Mouse (Mus musculus): ENCODE results near the gene Ttc12.
A peak's percentile ranks its signal among the peaks of the same experiment; 100 is the strongest.

Ttc12 gene

DNA sequence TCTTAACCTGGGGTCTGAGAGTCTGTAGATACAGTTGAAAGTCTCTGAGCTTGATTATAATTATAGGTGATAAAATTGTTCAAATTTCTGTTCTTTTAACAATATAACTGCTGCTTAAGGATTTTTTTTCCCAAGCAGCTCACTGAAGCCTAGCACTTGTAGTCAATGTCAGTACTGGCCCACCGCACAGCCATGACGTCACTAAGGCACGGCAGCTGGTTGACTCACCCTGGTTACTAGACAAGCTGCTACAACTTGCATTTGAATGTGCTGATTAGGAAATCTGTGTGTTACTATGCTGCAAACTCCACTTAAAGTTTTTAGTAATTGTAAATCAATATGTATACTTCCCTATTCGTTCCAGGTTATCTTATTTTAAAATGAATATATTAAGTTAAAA is 4.6 kb upstream of the Ttc12 start:
- DNase-seq (ENCODE audit: low read depth, low spot score): no peak

- peak; percentile 48 for DNase-seq (ENCODE audit: low read depth, low spot score)
Observed at GRCm38 (mm10) chr9:49488912-49489895, 3.2 kb upstream of the Ttc12 start.

- no peak for DNase-seq (ENCODE audit: low read depth, low spot score)
Observed at GRCm38 (mm10) chr9:49488258-49488657, 2.2 kb upstream of the Ttc12 start.

GRCm38 (mm10) chr9:49487657-49487943 is 1.6 kb upstream of the Ttc12 start:
- no peak for DNase-seq (ENCODE audit: low read depth, low spot score)

- no peak for DNase-seq (ENCODE audit: low read depth, low spot score)
Observed at GRCm38 (mm10) chr9:49486805-49487656, 1.0 kb upstream of the Ttc12 start.

- DNase-seq (ENCODE audit: low read depth, low spot score): no peak
Observed at GRCm38 (mm10) chr9:49485250-49485891, 654 bp downstream of the Ttc12 start.

DNA sequence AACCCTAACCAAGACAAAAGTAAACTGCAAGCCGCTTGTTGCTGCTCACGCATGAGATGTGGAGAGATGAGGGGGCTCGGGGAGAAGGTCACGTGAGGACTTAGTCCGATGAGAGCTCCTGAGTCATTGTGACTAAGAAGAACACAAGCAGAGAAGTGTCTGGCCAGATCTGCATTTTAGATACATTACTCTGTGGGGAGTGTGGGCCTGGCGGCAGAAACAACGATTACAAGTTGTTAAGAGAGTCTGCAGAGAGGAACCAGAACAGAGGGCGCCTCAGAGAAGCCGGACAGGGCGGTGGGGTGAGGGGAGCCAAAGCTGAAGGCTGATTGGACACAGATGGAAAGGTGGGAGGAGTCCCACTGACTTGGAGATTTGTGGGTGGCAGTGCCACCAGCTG is 2.7 kb downstream of the Ttc12 start:
- DNase-seq (ENCODE audit: low read depth, low spot score): no peak

GRCm38 (mm10) chr9:49472126-49472525 is 13.9 kb downstream of the Ttc12 start:
- DNase-seq (ENCODE audit: low read depth, low spot score): no peak

DNA sequence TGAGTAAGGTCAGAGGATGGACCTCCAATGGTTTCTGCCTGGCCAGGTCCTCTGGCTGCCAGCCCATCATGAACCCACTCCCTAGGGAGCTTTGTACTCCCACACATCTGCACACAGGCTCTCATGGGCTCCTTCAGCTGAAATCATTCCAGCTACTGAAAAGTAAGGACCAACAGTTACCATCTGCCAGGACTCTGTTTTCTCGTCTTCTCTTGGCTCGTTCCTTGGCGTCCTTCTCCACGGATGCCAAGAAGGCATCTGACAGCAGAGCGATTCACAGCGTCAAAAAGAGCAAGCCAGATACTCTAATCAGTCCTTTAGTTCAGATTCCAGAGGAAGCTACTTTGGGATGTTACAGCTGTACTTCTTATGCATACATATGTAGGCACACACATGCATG is 15.1 kb downstream of the Ttc12 start:
- DNase-seq (ENCODE audit: low read depth, low spot score): no peak

- DNase-seq (ENCODE audit: low read depth, low spot score): no peak
Observed at GRCm38 (mm10) chr9:49470006-49470405, 16.0 kb downstream of the Ttc12 start.

DNA sequence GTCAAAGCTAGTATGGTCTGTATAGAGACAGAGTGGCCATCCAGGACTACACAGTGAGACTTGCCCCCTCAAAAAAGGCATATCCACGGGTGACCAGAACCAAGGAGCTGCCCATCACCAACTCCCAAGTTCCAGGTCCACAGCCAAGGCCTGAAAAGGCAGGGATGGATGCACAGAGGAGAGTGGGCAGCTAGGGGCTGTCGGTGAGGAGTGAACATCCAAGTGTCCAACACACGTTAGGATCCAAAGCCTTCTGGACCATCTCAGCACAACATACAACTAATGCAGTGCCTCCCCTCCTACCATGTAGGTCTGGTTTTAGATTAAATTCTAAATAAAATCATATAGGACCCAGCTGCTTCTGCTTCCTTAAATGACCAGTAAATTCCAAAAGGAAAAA is 29.9 kb downstream of the Ttc12 start:
- DNase-seq (ENCODE audit: low read depth, low spot score): no peak

DNA sequence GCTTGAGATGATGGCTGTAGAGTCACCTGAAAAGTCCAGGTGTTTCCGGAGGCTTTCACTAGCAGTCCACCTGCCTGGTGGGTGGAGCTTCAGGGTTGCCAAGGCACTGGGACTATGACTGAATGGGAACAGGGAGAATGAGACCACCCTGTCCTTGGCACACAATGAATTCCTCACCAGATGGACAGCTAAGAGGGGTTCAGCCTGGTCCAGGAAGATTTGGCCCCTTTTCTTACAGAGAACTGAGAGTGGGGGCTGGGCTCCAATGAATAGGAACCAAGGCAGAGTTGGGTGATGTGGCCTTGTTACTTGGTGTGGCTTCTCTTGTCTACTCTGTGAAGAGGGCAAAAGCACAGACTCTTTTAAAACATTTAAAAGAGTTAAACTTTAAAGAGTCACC is 33.6 kb downstream of the Ttc12 start:
- DNase-seq (ENCODE audit: low read depth, low spot score): no peak

DNA sequence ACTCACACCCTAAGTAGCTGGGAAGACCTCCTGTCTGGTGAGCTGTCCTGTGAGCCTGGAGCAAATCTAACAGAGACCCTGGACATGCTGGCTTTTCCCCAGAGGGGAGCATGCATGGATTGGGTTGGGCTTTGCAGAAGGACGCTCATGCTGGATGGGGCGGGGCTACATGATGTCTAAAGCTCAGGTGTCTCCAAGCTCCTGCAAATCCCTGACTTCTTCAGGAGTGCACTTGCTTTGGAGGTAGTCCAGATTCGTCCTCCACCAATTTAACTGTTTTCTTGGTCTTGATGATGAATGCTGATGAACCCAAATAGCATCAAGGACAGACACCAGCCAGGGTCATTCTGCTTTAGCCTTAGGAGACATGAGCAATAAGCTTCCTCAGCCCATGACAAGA is 35.5 kb downstream of the Ttc12 start:
- DNase-seq (ENCODE audit: low read depth, low spot score): no peak

DNA sequence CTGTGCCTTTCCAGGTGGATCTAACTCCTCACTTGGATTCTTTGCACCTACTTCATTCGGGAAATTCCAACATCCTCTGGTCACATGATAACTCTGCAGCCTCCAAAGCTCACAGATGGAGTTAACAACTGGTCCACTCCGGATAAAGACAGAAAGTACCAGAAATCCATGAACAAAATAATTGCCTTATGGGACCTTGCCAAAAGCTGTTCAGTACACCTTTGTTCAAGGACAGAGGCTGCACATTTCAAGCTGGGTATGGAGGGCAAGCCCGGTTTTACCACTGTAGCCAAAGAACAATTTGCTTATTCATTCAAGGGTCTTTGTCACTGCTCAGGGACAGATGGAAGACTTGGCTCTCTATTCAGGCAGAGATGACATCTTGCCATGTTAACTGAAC is 43.4 kb downstream of the Ttc12 start:
- DNase-seq (ENCODE audit: low read depth, low spot score): no peak

GRCm38 (mm10) chr9:49427478-49427877 is 58.5 kb downstream of the Ttc12 start:
- DNase-seq (ENCODE audit: low read depth, low spot score): no peak

GRCm38 (mm10) chr9:49426921-49427320 is 59.1 kb downstream of the Ttc12 start, which contains the start of gene Ankk1:
Gene Ankk1 (minus strand): TSS chr9:49427021.
- DNase-seq (ENCODE audit: low read depth, low spot score): no peak

DNA sequence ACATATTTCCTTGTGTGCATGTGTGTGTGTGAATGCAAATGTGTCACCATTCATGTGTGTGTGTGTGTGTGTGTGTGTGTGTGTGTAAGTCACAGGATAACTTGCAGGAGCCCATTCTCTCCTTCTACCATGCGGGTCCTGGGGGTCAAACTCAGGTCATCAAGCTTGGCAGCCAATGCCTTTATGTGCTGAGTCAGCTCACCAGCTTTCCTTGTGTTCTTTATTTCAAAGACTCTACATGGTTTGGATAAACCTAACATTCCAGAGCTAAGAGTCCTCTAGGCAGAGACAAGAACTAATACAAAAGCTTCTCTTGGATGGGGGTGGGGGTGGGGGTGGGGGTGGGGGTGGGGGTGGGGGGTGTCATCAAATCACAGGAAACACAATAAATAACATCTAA is 60.4 kb downstream of the Ttc12 start:
- DNase-seq (ENCODE audit: low read depth, low spot score): no peak

- no peak for DNase-seq (ENCODE audit: low read depth, low spot score)
Observed at GRCm38 (mm10) chr9:49423866-49424265, 62.2 kb downstream of the Ttc12 start.

DNA sequence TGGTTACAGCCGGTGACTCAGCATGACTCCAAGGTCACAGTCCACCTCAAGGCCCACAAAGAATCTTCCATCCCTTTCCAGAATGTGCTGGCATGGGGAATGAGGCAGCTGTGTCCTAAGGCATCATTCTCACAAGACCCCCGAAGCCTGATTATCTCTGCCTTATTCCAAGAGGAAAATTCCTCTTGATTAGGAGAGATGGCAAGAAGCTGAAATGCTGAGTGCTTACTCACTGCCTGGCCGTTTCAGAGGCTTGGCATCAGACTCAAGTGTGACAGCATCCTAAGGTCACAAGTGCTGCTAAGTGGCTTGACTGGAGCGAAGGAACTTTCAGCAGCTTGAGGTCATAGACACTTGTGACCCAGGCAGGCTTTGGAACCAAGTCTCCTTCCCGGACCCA is 75.4 kb downstream of the Ttc12 start:
- no peak for DNase-seq (ENCODE audit: low read depth, low spot score)

DNA sequence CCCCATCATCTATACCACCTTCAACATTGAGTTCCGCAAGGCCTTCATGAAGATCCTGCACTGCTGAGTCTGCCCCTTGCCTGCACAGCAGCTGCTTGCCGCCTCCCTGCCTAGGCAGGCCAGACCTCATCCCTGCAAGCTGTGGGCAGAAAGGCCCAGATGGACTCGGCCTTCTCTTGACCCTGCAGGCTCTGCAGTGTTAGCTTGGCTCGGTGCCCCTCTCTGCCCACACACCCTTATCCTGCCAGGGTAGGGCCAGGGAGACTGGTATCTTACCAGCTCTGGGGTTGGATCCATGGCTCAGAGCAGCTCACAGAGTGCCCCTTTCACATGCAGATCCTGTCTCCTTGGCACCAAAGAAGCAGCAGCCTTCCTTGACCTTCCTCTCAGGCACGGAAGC is 79.0 kb downstream of the Ttc12 start:
- no peak for DNase-seq (ENCODE audit: low read depth, low spot score)

GRCm38 (mm10) chr9:49403711-49404110 is 82.3 kb downstream of the Ttc12 start:
- no peak for DNase-seq (ENCODE audit: low read depth, low spot score)

GRCm38 (mm10) chr9:49396006-49396405 is 90.0 kb downstream of the Ttc12 start:
- DNase-seq (ENCODE audit: low read depth, low spot score): no peak
